47 mouse cellular contexts compared by ENCODE assay signal in genomic region chr2:177520035-177520434, GRCm38 (mm10). TPM values are rescaled to one million over a fixed set of nuclear protein-coding genes. Genes with fewer than 3 reads are reported as not detected.
"Had no signal": no experiment of that assay in that cellular context is flagged by ENCODE, and none has a peak within 500 bp of the region (broad histone marks: within the 10 kb centered on the region; RNA-seq: fewer than 3 reads in every experiment).

No protein-coding gene starts in this region.

- DNase-seq: heart, postnatal 10 days; heart, postnatal 14 days; heart, postnatal 4 days; kidney, adult 11 months; kidney, adult 18-20 months; kidney, adult 2 months; kidney, adult 8-10 months; kidney, adult 9 months; kidney, postnatal 10 days; kidney, postnatal 14 days; kidney, postnatal 25 days; kidney, postnatal 36 days; kidney, postnatal 4 days; layer of hippocampus, adult 9-11 months; layer of hippocampus, postnatal 36 days had no signal

- ATAC-seq: hindbrain, embryonic 16.5 days; hindbrain, postnatal 0 days; inflammation-experienced regulatory T-cells, adult 6 months; intestine, embryonic 15.5 days; intestine, embryonic 16.5 days; intestine, postnatal 0 days had no signal

- H3K4me2 ChIP-seq: heart, embryonic 11.5 days; heart, embryonic 12.5 days; heart, embryonic 13.5 days; heart, embryonic 15.5 days; hindbrain, embryonic 12.5 days; hindbrain, embryonic 13.5 days; hindbrain, embryonic 14.5 days; hindbrain, embryonic 15.5 days; intestine, embryonic 15.5 days; kidney, embryonic 15.5 days had no signal

- H3K9ac ChIP-seq: heart, embryonic 12.5 days; heart, embryonic 13.5 days; heart, embryonic 15.5 days; hindbrain, embryonic 12.5 days; hindbrain, embryonic 13.5 days; hindbrain, embryonic 14.5 days; hindbrain, embryonic 15.5 days; intestine, embryonic 15.5 days; kidney, embryonic 15.5 days had no signal

- H3K9me3 ChIP-seq: heart, embryonic 15.5 days; hindbrain, embryonic 15.5 days; kidney, embryonic 15.5 days had no signal

- H3K27ac ChIP-seq: heart, embryonic 10.5 days; heart, embryonic 13.5 days; heart, embryonic 15.5 days; hindbrain, embryonic 10.5 days; hindbrain, embryonic 12.5 days; hindbrain, embryonic 13.5 days; hindbrain, embryonic 14.5 days; hindbrain, embryonic 15.5 days; hindbrain, postnatal 0 days; intestine, embryonic 15.5 days; kidney, embryonic 15.5 days; kidney, postnatal 0 days; layer of hippocampus, adult 2 months had no signal

- H3K4me1 ChIP-seq: heart, embryonic 10.5 days; heart, embryonic 12.5 days; heart, embryonic 13.5 days; heart, embryonic 15.5 days; hindbrain, embryonic 10.5 days; hindbrain, embryonic 12.5 days; hindbrain, embryonic 13.5 days; hindbrain, embryonic 15.5 days; intestine, embryonic 15.5 days; kidney, embryonic 15.5 days had no signal

- H3K4me3 ChIP-seq: heart, embryonic 10.5 days; heart, embryonic 12.5 days; heart, embryonic 13.5 days; heart, embryonic 15.5 days; hindbrain, embryonic 10.5 days; hindbrain, embryonic 12.5 days; hindbrain, embryonic 13.5 days; hindbrain, embryonic 15.5 days; intestine, embryonic 15.5 days; kidney, embryonic 15.5 days; layer of hippocampus, adult 2 months had no signal

- H3K27me3 ChIP-seq: heart, embryonic 12.5 days; heart, embryonic 13.5 days; heart, embryonic 15.5 days; hindbrain, embryonic 12.5 days; hindbrain, embryonic 13.5 days; hindbrain, embryonic 15.5 days; intestine, embryonic 15.5 days; kidney, embryonic 15.5 days had no signal

- H3K36me3 ChIP-seq: heart, embryonic 10.5 days; heart, embryonic 12.5 days; heart, embryonic 13.5 days; heart, embryonic 15.5 days; hindbrain, embryonic 10.5 days; hindbrain, embryonic 12.5 days; hindbrain, embryonic 13.5 days; hindbrain, embryonic 15.5 days; intestine, embryonic 15.5 days; kidney, embryonic 15.5 days had no signal

RNA-seq across cellular contexts. Expression of gene Gm14403, which starts 22.0 kb away (rescaled TPM):
- polyA plus RNA-seq: inflammation-experienced regulatory T-cells, adult 6 months had no signal

RNA-seq across cellular contexts. Expression of gene Gm14406, which starts 58.0 kb away (rescaled TPM):
- total RNA-seq: heart, postnatal 10 days; heart, postnatal 4 days; hematopoietic stem cell, adult 5-6 weeks; hindbrain, postnatal 0 days; layer of hippocampus, adult 2 months; layer of hippocampus, postnatal 10 days; layer of hippocampus, postnatal 14 days; layer of hippocampus, postnatal 25 days; left cerebral cortex, adult 18-20 months had no signal
- polyA plus RNA-seq: heart, embryonic 10.5 days; heart, embryonic 11.5 days; heart, embryonic 12.5 days; heart, embryonic 13.5 days; heart, embryonic 14.5 days; heart, embryonic 15.5 days; heart, embryonic 16.5 days; heart, postnatal 0 days; hindbrain, embryonic 10.5 days; hindbrain, embryonic 11.5 days; hindbrain, embryonic 12.5 days; hindbrain, embryonic 13.5 days; hindbrain, embryonic 14.5 days; hindbrain, embryonic 15.5 days; hindbrain, embryonic 16.5 days; hindbrain, postnatal 0 days; inflammation-experienced regulatory T-cells, adult 6 months; intestine, embryonic 14.5 days; intestine, embryonic 15.5 days; intestine, embryonic 16.5 days; intestine, postnatal 0 days; kidney, adult 2 months; kidney, embryonic 14.5 days; kidney, embryonic 15.5 days; kidney, embryonic 16.5 days; kidney, postnatal 0 days; large intestine, adult 2 months had no signal
